Mouse (Mus musculus) lung, adult 2 months (tissue): ENCODE results near the gene Hoxc13. TPM values are rescaled to one million over a fixed set of nuclear protein-coding genes. Genes with fewer than 3 reads are reported as not detected.

ENCODE experiments used
- DNase-seq: peaks from one replicate; pipeline ENCODE4 v3.0.0; 2022
- H3K4me1 ChIP-seq: fragments of 200-500 bp; 2 replicates; pipeline ENCODE4 v1.6.1; 2011; ENCODE audit warnings: low read length; ENCODE audit not compliant: control insufficient read depth, insufficient read depth
- H3K4me3 ChIP-seq: fragments of 200-500 bp; replicated peaks from 2 replicates; pipeline ENCODE3; 2011; ENCODE audit warnings: low read depth, mild to moderate bottlenecking, control low read depth, low read length; ENCODE audit errors: extremely low read depth
- CTCF ChIP-seq: fragments of 200-500 bp; IDR thresholded peaks from 2 replicates; pipeline ENCODE4 v1.5.1; 2011; ENCODE audit warnings: mild to moderate bottlenecking, low read length, control low read depth; ENCODE audit not compliant: insufficient read depth
- POLR2A ChIP-seq: fragments of 200-500 bp; IDR thresholded peaks from 2 replicates; pipeline ENCODE4 v1.6.1; 2011; ENCODE audit warnings: low read depth, mild to moderate bottlenecking, control low read depth, low read length, borderline replicate concordance; ENCODE audit errors: extremely low read depth
- WGBS: fragments of 180-500 bp; shearing (Covaris S2); methylation state at CpG from one replicate; pipeline ENCODE4 v1.1.7; 2018; 5-methylcytosine and 5-hydroxymethylcytosine counted together
- polyA plus RNA-seq: library from polyadenylated mRNA; depleted of rRNA; stranded (reverse); fragments of >200 nt; gene quantifications from 2 replicates; pipeline ENCODE4 v1.2.3, GENCODE M21; 2012

Hoxc13 gene
- polyA plus RNA-seq, 1 experiment = not detected

DNA sequence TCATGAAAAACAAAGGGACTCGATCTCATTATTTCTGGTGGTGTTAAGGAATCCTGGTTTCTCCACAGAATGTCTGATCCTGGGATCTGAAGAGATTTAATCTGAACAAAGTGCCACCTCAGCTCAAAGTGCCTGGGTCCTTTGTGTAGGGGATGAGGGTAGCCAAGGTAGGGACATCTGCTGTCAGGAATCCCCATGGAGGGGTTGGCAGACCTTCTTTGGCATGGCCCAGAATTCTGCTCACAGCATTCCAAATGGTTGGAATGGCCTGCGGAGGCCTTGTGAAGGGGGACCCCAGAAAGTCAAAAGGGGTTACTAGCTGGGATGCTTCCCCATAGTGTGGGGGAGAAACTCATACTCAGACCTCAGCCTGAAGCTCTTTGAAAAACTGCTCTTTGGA lies 27.9 kb downstream of the Hoxc13 start:
- H3K4me3 ChIP-seq = no peak overlapping the region
- no peaks in the 10 kb centered on the region for H3K4me1 ChIP-seq
- DNase-seq = no peak
- 17% methylated on average over 2 of the region's 2 CpGs for WGBS
- TF ChIP-seq POLR2A (no peak), CTCF (no peak)

DNA sequence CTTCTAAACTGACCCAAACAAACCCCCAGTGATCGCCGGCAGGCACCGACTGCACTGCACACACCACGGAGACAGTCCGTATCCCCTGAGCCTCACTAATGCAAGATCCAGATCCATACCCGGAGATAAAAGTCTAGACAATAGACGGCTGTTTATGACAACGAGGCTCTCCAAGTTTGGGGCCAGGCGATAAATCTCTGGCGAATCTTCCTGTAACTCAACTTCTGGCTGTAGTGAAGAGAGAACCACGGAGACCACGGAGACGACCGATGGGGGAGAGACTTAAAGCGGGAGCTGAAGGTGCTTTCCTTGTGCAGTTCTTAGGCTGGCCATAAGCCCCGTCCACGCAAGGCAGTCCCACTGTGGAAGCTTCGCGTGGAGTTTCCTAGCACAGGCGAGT lies 28.8 kb downstream of the Hoxc13 start:
- no peak for TF ChIP-seq CTCF
- no peak for TF ChIP-seq POLR2A
- Histone ChIP-seq H3K4me3 (no peak overlapping the region), H3K4me1 (no peaks in the 10 kb centered on the region)
- WGBS = 3% methylated on average over 20 of the region's 20 CpGs
- DNase-seq = no peak

DNA sequence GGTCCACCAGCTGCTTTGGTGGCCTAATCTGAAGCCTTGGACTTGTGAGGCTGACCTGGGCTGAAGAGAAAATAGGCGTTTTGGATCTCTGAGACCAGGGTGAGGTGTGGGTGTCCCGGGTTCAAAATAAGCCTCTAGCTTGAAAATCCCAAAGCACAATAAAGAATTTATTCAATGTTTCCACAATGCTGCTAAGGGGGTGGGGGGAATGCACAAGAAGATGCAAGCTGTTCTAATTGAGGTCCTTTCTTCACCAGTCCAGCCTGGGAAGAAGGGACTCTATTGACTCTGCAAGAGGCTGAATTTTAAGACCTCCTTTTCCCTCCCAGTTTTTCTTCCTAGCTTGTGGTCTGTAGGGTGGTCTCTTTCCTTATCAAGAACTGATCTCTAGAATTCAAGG lies 30.0 kb downstream of the Hoxc13 start:
- WGBS = 10% methylated on average over 2 of the region's 2 CpGs
- Histone ChIP-seq H3K4me3 (no peak overlapping the region), H3K4me1 (no peaks in the 10 kb centered on the region; the same call in 1 of the 2 replicates)
- DNase-seq = no peak
- no peak for TF ChIP-seq POLR2A
- TF ChIP-seq CTCF = no peak

DNA sequence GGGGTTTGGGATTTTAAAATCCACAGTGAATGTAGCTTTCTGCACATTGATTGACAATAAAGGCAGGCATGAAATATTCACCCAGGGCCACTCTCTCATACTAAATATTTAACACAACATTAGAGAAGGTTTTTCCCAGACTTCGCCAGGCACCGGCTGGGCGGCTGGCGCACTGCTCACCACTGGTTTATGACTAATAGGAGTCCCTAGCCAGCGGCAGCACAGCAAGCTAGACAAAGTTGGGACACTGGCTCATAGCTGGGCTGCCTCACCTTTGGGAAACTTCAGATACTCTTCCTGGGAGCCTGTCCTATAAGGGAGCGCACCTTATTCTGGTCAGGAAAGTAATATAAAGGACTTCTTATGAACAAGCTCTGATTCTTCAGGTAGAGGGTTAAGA lies 32.7 kb downstream of the Hoxc13 start:
- DNase-seq = no peak
- H3K4me1 ChIP-seq = no peaks in the 10 kb centered on the region; the same call in 1 of the 2 replicates
- TF ChIP-seq CTCF (no peak), POLR2A (no peak)
- WGBS = 8% methylated on average over 6 of the region's 6 CpGs
- no peak overlapping the region for H3K4me3 ChIP-seq

DNA sequence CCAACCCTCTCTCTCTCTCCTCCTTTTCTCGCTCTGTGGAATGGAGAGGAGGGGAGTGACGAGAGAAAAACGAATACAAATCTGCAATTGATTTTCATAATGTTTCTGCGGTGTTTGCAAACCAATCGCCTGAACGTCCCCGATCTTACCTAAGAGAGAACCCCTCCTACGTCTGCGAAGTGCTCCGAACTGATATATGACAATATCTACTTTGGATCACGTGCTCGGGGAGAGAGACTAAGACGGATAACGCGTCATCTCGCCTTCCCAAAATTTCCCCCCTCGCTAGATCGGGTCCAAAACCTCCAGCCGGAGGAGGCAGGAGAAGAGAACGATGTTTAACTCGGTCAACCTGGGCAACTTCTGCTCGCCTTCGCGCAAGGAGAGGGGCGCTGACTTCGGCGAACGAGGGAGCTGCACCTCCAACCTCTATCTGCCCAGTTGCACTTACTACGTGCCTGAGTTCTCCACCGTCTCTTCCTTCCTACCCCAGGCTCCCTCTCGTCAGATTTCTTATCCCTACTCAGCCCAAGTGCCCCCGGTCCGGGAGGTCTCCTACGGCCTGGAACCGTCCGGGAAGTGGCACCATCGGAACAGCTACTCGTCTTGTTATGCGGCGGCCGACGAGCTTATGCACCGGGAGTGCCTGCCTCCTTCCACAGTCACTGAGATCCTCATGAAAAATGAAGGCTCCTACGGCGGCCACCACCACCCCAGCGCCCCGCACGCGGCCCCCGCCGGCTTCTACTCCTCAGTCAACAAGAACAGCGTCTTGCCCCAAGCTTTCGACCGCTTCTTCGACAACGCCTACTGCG lies 33.5 kb downstream of the Hoxc13 start, which contains the start of gene Hoxc11:
Hoxc11 (plus strand) TSS at position 236 of the 815 bp plus-strand sequence.
- WGBS = 3% methylated on average over 57 of the region's 57 CpGs
- Histone ChIP-seq H3K4me3 (no peak within 1 kb of the TSS), H3K4me1 (no peaks in the 10 kb centered on the region; the same call in 1 of the 2 replicates)
- no peak for DNase-seq
- no peak for TF ChIP-seq POLR2A
- no peak for TF ChIP-seq CTCF

DNA sequence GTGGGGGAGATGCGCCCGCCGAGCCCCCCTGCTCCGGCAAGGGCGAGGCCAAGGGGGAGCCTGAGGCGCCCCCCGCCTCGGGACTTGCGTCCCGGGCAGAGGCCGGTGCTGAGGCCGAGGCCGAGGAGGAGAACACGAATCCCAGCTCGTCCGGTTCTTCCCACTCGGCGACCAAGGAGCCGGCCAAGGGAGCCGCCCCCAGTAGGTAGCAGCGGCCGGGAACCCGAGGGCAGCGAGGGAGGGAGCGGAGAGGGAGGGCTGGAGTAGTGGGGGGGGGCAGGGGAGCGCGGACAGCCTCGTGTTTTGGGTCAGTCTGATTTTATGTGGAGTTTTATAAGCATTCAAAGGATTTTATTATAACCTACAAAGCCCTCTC lies 34.1 kb downstream of the Hoxc13 start:
- Histone ChIP-seq H3K4me3 (no peak overlapping the region), H3K4me1 (no peaks in the 10 kb centered on the region; the same call in 1 of the 2 replicates)
- no peak for TF ChIP-seq POLR2A
- no peak for TF ChIP-seq CTCF
- DNase-seq = no peak
- WGBS = 1% methylated on average over 28 of the region's 28 CpGs

DNA sequence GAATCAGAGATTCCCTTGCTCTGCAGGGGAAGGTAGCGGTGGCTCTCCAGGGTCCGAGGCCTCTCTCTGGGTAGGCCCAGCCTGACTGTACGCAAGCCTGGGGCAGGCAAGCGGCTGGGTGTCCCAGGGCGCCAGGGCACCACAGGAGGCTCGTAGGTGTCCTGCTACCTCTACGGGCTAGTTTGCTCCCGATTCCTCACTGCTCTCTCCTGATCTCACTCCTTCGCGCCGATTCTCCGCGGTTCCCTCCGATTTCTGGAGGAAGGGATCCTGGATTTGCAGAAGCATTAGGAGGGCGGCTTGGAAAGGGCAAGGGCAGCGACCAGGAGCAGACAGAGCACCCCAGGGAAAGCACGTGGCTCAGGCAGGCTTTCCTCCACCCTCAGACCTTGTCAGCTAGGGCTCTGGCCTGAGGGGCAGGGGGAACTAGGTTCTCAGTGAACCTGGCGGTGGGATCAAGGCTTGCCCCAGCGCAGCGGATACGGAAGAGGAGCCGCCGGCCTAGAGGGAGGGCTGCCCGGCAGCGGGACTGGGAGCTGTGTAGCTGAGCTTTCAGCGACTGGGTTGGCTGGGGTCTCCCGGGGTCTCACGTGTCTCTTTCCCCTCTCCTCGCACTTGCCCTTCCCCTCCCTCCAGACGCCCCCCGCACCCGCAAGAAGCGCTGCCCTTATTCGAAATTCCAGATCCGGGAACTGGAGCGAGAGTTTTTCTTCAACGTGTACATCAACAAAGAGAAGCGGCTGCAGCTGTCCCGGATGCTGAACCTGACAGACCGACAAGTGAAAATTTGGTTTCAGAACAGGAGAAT lies 35.1 kb downstream of the Hoxc13 start:
- TF ChIP-seq POLR2A = no peak
- no peak for TF ChIP-seq CTCF
- Histone ChIP-seq H3K4me1 (no peaks in the 10 kb centered on the region; the same call in 1 of the 2 replicates), H3K4me3 (no peak overlapping the region)
- WGBS = 2% methylated on average over 40 of the region's 40 CpGs
- DNase-seq = no peak

DNA sequence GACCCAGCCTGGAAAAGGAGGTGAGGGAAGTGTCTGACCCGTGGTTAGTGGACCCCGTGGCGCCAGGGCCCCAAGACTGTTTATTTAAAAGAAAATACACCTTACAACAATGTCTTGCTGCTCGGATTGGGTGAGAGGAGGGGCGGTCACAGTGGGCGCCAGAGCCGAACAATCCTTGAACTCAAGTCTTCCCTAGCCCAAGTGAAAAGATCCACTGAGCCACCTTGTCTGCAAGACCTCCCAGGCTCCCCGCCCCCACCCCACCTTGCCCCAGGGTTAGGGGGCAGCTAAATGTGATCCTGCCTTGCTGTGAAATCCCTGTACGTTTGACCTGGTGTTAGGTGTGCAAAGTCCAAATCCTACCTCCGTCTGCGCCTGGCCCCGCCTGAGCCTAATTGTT lies 36.0 kb downstream of the Hoxc13 start:
- DNase-seq = no peak
- Histone ChIP-seq H3K4me3 (no peak overlapping the region), H3K4me1 (no peaks in the 10 kb centered on the region; the same call in 1 of the 2 replicates)
- 5% methylated on average over 12 of the region's 12 CpGs for WGBS
- no peak for TF ChIP-seq POLR2A
- no peak for TF ChIP-seq CTCF

DNA sequence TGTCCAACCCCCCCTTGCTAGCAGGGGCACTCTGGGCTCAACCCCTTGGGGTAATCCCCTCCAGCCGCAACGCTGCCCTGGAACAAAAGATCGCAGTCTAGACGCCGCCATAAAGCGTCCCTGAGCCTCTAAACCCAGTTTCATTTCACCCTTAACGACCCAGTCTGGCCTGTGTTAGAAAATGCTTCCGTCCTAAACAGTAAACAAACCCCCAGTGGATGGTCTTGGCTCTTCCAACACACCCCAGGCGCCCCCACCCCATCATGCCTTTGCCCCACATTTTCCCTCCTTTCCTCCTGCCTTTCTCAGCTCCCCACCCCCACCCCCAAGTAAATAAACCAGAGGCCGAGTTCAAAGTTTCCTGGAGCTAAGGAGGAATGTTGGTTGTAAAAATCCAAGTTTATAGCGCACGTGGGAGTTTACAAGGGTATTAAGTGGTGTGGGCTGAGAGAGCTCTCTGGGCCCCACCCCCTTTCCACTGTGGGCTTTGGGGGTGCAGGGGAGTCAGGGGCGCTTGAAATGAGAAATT lies 38.8 kb downstream of the Hoxc13 start:
- DNase-seq = no peak
- Histone ChIP-seq H3K4me3 (no peak overlapping the region), H3K4me1 (peaks cover 2% of the 10 kb centered on the region; the same call in 1 of the 2 replicates)
- WGBS = under 1% methylated on average over 13 of the region's 13 CpGs
- TF ChIP-seq CTCF = no peak
- no peak for TF ChIP-seq POLR2A

DNA sequence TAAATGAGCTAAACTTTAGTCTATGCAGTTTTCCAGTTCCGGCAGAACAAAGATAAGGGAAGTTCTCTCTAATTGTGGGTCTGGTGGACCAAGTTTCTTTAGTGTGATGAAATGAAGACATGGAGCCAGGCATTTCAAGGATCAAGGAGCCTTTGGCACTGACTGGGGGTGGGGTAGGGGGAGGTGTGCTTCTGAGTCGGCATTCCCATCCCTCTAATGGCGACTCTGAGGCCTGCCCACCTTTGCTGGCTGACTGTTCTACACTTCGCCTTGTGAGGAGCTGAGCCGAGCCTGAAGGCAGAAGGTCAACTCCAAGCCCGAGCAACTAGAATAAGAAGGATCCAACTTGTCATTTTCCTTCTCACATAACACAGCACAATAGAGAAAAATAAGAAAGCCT lies 40.8 kb downstream of the Hoxc13 start:
- Histone ChIP-seq H3K4me1 (0 out of 2 replicates have a peak, but pooled peaks cover 2% of the 10 kb centered on the region), H3K4me3 (no peak overlapping the region)
- DNase-seq = no peak
- TF ChIP-seq POLR2A = no peak
- TF ChIP-seq CTCF = no peak
- 5% methylated on average over 6 of the region's 6 CpGs for WGBS
